24 mouse cellular contexts compared by ENCODE assay signal in genomic region chr11:57947347-57947746, GRCm38 (mm10).
"Had no signal": no experiment of that assay in that cellular context is flagged by ENCODE, and none has a peak within 500 bp of the region (broad histone marks: within the 10 kb centered on the region; RNA-seq: fewer than 3 reads in every experiment).

No protein-coding gene starts in this region.

- H3K27ac ChIP-seq: heart, embryonic 10.5 days; hindbrain, embryonic 13.5 days; hindbrain, embryonic 15.5 days; hindbrain, postnatal 0 days; kidney, embryonic 15.5 days; kidney, postnatal 0 days; limb, embryonic 13.5 days; limb, embryonic 15.5 days; liver, embryonic 12.5 days; liver, embryonic 14.5 days had no signal

- H3K4me3 ChIP-seq: heart, embryonic 10.5 days; heart, embryonic 12.5 days; hindbrain, embryonic 13.5 days; hindbrain, embryonic 15.5 days; kidney, embryonic 15.5 days; limb, embryonic 13.5 days; limb, embryonic 15.5 days; liver, embryonic 12.5 days had no signal

- DNase-seq: gastrocnemius, postnatal 14 days; gastrocnemius, postnatal 36 days; heart, adult 18-20 months; heart, postnatal 10 days; heart, postnatal 36 days; kidney, adult 11 months; kidney, adult 2 months; kidney, adult 9 months; kidney, postnatal 14 days; kidney, postnatal 36 days; layer of hippocampus, adult 9-11 months; layer of hippocampus, postnatal 36 days; left cerebral cortex, postnatal 4 days had no signal
